Mouse (Mus musculus) urinary bladder, postnatal 4 days (tissue): ENCODE results near the gene Adnp.
A peak's percentile ranks its signal among the peaks of the same experiment; 100 is the strongest.

ENCODE experiments used
- DNase-seq, 2 experiments: peaks; one replicate each; pipeline ENCODE4 v3.0.0; 2021 to 2022; ENCODE audit warnings: low spot score in 2 of 2

The Adnp gene

GRCm38 (mm10) chr2:168156361-168156760, 50.6 kb downstream of the Adnp start:
- DNase-seq, result no peak

- DNase-seq, result no peak
These were observed 51.2 kb downstream of the Adnp start for GRCm38 (mm10) chr2:168155666-168156065.

GRCm38 (mm10) chr2:168154090-168154881, 52.6 kb downstream of the Adnp start:
- peak; percentile 91 for DNase-seq

DNA sequence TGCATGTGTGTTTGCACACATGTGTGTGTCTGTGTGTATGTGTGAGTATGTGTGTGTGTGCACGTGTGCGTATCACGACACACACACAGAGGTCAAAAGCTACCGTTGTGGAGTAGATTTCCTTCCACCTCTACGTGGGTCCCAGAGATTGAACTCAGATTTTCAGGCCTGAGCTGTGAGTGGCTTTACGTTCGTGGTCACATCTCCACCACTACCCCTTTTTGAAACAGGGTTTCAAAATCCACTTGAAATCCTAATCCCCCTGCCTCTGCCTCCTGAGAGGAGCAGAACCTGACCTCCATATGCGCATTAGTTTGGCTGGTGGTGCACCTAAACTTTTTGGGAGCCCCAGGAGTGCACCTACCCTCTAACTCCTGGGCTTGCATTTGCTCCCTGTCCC, 57.7 kb downstream of the Adnp start:
- DNase-seq, result no peak

- no peak for DNase-seq
These were observed 59.0 kb downstream of the Adnp start for GRCm38 (mm10) chr2:168147722-168148432.

- DNase-seq, result no peak
These were observed 61.5 kb downstream of the Adnp start for GRCm38 (mm10) chr2:168145437-168145836.

DNA sequence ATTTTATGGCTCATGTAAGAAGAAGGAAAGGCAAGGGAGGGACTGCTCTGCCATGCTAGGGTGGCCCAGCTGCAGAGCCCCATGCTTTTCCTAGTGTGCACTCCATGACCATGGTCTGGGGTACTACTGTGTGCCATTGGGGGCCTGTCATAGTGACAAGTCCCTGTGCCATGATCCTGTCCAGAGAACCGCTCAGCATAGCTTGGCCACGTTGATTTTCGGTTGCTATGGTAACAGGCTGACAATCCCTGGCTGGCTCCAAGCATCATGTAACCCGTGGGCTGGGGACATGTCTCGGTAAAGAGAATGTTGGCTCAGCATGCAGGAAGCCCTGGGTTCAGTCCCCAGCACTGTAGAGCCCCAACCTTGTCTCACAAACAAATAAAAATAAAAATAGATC, 63.1 kb downstream of the Adnp start:
- no peak for DNase-seq

DNA sequence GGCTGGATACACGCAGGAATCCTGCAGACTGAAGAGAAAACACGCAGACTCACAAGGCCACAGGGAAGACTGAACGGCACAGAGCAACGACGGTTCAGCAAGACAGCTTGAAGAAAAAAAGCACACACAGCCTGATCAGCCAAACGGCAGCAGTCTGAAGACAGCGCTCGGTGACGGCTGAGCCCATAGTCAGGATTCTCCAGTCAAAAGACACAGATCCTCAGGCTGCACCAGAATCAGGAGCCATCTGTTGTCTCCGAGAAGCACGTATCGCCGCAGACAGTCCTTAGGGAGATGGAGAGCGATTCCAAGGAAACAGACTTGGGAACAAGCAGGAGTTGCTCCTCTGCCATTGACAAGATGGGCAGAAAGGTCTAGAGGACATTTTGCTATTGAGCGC, 69.8 kb downstream of the Adnp start:
- no peak for DNase-seq
